In the genomic region with DNA sequence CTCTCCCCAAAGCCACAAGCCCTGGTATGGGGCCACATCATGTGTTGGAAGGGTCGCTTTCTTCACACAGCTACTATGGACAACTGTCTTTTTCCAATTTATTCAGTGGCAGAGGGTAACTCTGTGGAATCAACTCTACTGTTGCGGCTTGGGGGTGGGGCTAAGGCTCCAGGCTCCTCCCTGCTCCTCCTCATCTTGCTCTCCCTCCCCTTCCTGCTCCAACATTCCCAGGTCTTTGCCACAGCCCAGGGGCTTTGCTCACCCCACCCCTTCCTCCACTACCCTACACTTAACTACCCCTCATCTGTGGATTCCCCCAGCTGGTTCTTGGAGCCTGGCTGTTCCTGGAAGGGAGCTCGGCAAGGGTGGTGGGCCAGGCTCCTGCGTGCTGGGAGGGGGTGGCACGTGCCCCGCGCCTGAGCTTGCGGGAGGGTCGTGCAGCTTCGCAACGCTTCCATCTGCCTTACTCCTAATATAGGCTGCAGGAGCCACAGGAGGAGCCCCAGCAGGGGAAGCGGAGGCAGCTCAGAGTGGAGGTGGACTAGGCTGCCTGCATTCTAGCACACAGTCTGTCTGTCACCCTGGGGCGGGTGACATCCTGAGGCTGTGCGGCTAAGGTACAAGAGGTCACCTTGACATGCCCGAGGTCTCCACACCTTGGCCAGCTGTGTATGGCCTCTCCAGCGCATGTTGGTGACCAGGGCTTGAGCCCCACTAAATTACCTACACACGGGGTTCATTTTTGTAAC, we compare ENCODE assay signal across 11 mouse cellular contexts.
A peak's percentile ranks its signal among the peaks of the same experiment; 100 is the strongest.
DNase-seq lines count a peak whose midpoint lies in the region; ATAC-seq and TF ChIP-seq lines count a peak whose summit lies in the region.
"Had no signal": no experiment of that assay in that cellular context is flagged by ENCODE, and none has a peak within 500 bp of the region (broad histone marks: within the 10 kb centered on the region; RNA-seq: fewer than 3 reads in every experiment).

No protein-coding gene starts in this region.

- no peak for TF ChIP-seq CTCF in kidney, postnatal 0 days (IDR thresholded peaks at IDR 0.05; ENCODE audit: low read depth)

- H3K9me3 ChIP-seq in forebrain, embryonic 12.5 days, result no peaks in the 10 kb centered on the region
- no peaks in the 10 kb centered on the region for H3K9me3 ChIP-seq in forebrain, embryonic 11.5 days (ENCODE audit: control insufficient read depth, low read length)
- H3K9me3 ChIP-seq in kidney, postnatal 0 days (replicated peaks; ENCODE audit: low read length), result no peaks in the 10 kb centered on the region
- H3K9me3 ChIP-seq in embryonic facial prominence, embryonic 10.5 days, result no peaks in the 10 kb centered on the region
- H3K9me3 ChIP-seq in midbrain, embryonic 14.5 days (ENCODE audit: control insufficient read depth, low read length), result no peaks in the 10 kb centered on the region

- peak overlapping the region; percentile 15 for H3K4me2 ChIP-seq in forebrain, embryonic 12.5 days
- H3K4me2 ChIP-seq in forebrain, embryonic 11.5 days (ENCODE audit: low read depth, low read length, severe bottlenecking), result no peak overlapping the region
- H3K4me2 ChIP-seq in kidney, postnatal 0 days (ENCODE audit: low read length), result no peak overlapping the region
- no peak overlapping the region for H3K4me2 ChIP-seq in midbrain, embryonic 14.5 days (ENCODE audit: low read length)

- peaks cover 23% of the 10 kb centered on the region for H3K4me1 ChIP-seq in forebrain, embryonic 12.5 days
- H3K4me1 ChIP-seq in forebrain, embryonic 11.5 days (replicated peaks; ENCODE audit: control insufficient read depth, insufficient read depth, low read length), result peaks cover 3% of the 10 kb centered on the region; the same call in 1 of the 2 replicates
- peaks cover 10% of the 10 kb centered on the region for H3K4me1 ChIP-seq in kidney, postnatal 0 days (replicated peaks; ENCODE audit: insufficient read depth, low read length)
- H3K4me1 ChIP-seq in embryonic facial prominence, embryonic 10.5 days, result peaks cover 30% of the 10 kb centered on the region
- peaks cover 20% of the 10 kb centered on the region for H3K4me1 ChIP-seq in midbrain, embryonic 14.5 days (ENCODE audit: control insufficient read depth, insufficient read depth, low read length)

- no peak overlapping the region for H3K4me3 ChIP-seq in forebrain, embryonic 12.5 days (replicated peaks)
- H3K4me3 ChIP-seq in forebrain, embryonic 11.5 days (ENCODE audit: low read depth, low read length), result no peak overlapping the region
- H3K4me3 ChIP-seq in kidney, postnatal 0 days (replicated peaks; ENCODE audit: low read depth, low read length), result no peak overlapping the region
- H3K4me3 ChIP-seq in embryonic facial prominence, embryonic 10.5 days, result peak overlapping the region; percentile 38; the same call in 1 of the 2 replicates
- no peak overlapping the region for H3K4me3 ChIP-seq in midbrain, embryonic 14.5 days (replicated peaks; ENCODE audit: low read depth, low read length)

- peaks cover 18% of the 10 kb centered on the region for H3K27me3 ChIP-seq in forebrain, embryonic 12.5 days
- H3K27me3 ChIP-seq in forebrain, embryonic 11.5 days (ENCODE audit: control insufficient read depth, insufficient read depth, low read length), result no peaks in the 10 kb centered on the region
- no peaks in the 10 kb centered on the region for H3K27me3 ChIP-seq in kidney, postnatal 0 days (ENCODE audit: insufficient read depth, low read length)
- H3K27me3 ChIP-seq in embryonic facial prominence, embryonic 10.5 days (replicated peaks; ENCODE audit: low read depth, poor library complexity, severe bottlenecking), result 0 out of 2 replicates have a peak, but pooled peaks cover 6% of the 10 kb centered on the region
- no peaks in the 10 kb centered on the region for H3K27me3 ChIP-seq in midbrain, embryonic 14.5 days (ENCODE audit: control insufficient read depth, insufficient read depth, low read length)

- ATAC-seq in forebrain, embryonic 12.5 days (ENCODE audit: low FRiP score), result no peak
- no peak for ATAC-seq in forebrain, embryonic 11.5 days (replicated peaks; ENCODE audit: low FRiP score)
- peak; percentile 29; the same call in 1 of the 2 replicates for ATAC-seq in kidney, postnatal 0 days (replicated peaks; ENCODE audit: low FRiP score, low read depth)
- ATAC-seq in midbrain, embryonic 14.5 days (ENCODE audit: low FRiP score, low TSS enrichment), result 0 out of 2 replicates have a peak, but pooled peaks have one; percentile 20

- H3K27ac ChIP-seq in forebrain, embryonic 12.5 days, result 0 out of 2 replicates have a peak overlapping the region, but pooled peaks have one; percentile 36
- H3K27ac ChIP-seq in forebrain, embryonic 11.5 days (ENCODE audit: low read depth, low read length), result no peak overlapping the region
- no peak overlapping the region for H3K27ac ChIP-seq in kidney, postnatal 0 days
- peak overlapping the region; percentile 59; the same call in 1 of the 2 replicates for H3K27ac ChIP-seq in embryonic facial prominence, embryonic 10.5 days (replicated peaks)
- no peak overlapping the region for H3K27ac ChIP-seq in midbrain, embryonic 14.5 days (replicated peaks; ENCODE audit: low read depth, low read length)
- H3K27ac ChIP-seq: macrophage had no signal

- no peaks in the 10 kb centered on the region for H3K36me3 ChIP-seq in forebrain, embryonic 12.5 days (replicated peaks)
- no peaks in the 10 kb centered on the region for H3K36me3 ChIP-seq in forebrain, embryonic 11.5 days (ENCODE audit: control insufficient read depth, insufficient read depth, low read length)
- H3K36me3 ChIP-seq in kidney, postnatal 0 days (ENCODE audit: insufficient read depth, low read length), result no peaks in the 10 kb centered on the region
- no peaks in the 10 kb centered on the region for H3K36me3 ChIP-seq in embryonic facial prominence, embryonic 10.5 days (replicated peaks)
- H3K36me3 ChIP-seq in midbrain, embryonic 14.5 days (ENCODE audit: control insufficient read depth, insufficient read depth, low read length), result no peaks in the 10 kb centered on the region

- DNase-seq in forebrain, embryonic 11.5 days (ENCODE audit: low spot score), result no peak
- DNase-seq in kidney, postnatal 0 days (ENCODE audit: low spot score), result peak; percentile 22
- DNase-seq in kidney, adult 9 months, result no peak
- DNase-seq in embryonic facial prominence, embryonic 10.5 days (ENCODE audit: low spot score), result peak; percentile 21
- DNase-seq in midbrain, embryonic 14.5 days, result no peak
- no peak for DNase-seq in cerebellum, postnatal 10 days
- no peak for DNase-seq in c-Kit-positive CD71-positive TER-119-positive erythroid progenitor cells, embryonic 14.5 days (ENCODE audit: low spot score)
- DNase-seq: embryo, embryonic 11 days; gastrocnemius, postnatal 36 days had no signal

- 37% methylated on average over 17 of the region's 17 CpGs for WGBS in forebrain, embryonic 12.5 days
- 46% methylated on average over 17 of the region's 17 CpGs for WGBS in forebrain, embryonic 11.5 days
- 34% methylated on average over 17 of the region's 17 CpGs for WGBS in kidney, postnatal 0 days
- WGBS in embryonic facial prominence, embryonic 10.5 days, result 32% methylated on average over 17 of the region's 17 CpGs
- 37% methylated on average over 17 of the region's 17 CpGs for WGBS in midbrain, embryonic 14.5 days

- H3K9ac ChIP-seq in forebrain, embryonic 12.5 days, result no peak overlapping the region
- no peak overlapping the region for H3K9ac ChIP-seq in forebrain, embryonic 11.5 days (ENCODE audit: low read length)
- no peak overlapping the region for H3K9ac ChIP-seq in kidney, postnatal 0 days (ENCODE audit: low read depth, low read length)
- H3K9ac ChIP-seq in midbrain, embryonic 14.5 days (replicated peaks; ENCODE audit: low read length), result no peak overlapping the region

Comparison
In these comparisons a context has a peak if more than half of its experiments do, and no peak if none do; other contexts are left out.
1. H3K27ac ChIP-seq: peak in forebrain, embryonic 12.5 days (single experiment) and embryonic facial prominence, embryonic 10.5 days (single experiment); none in forebrain, embryonic 11.5 days (single experiment), kidney, postnatal 0 days (single experiment) and midbrain, embryonic 14.5 days (single experiment).
2. DNase-seq: peak in kidney, postnatal 0 days (single experiment) and embryonic facial prominence, embryonic 10.5 days (single experiment); none in forebrain, embryonic 11.5 days (single experiment), kidney, adult 9 months (single experiment), midbrain, embryonic 14.5 days (single experiment), cerebellum, postnatal 10 days (0 of 2) and c-Kit-positive CD71-positive TER-119-positive erythroid progenitor cells, embryonic 14.5 days (single experiment).
3. ATAC-seq: peak in kidney, postnatal 0 days (single experiment) and midbrain, embryonic 14.5 days (single experiment); none in forebrain, embryonic 12.5 days (single experiment) and forebrain, embryonic 11.5 days (single experiment).